Mouse (Mus musculus) embryonic fibroblast, embryonic 13.5 days (primary cell): ENCODE results near the gene Upp2.

Experiments
- CTCF ChIP-seq: IDR thresholded peaks from 2 replicates; pipeline ENCODE4 v1.5.1; 2011; ENCODE audit warnings: mild to moderate bottlenecking, control low read depth, low read length, moderate library complexity, borderline replicate concordance; ENCODE audit not compliant: insufficient read depth
- POLR2A ChIP-seq: IDR thresholded peaks from 2 replicates; pipeline ENCODE4 v1.6.1; 2011; ENCODE audit warnings: low read depth, mild to moderate bottlenecking, control low read depth, low read length, moderate library complexity

GRCm38 (mm10) chr2:58603379-58603778 lies 36.3 kb downstream of the Upp2 start:
- TF ChIP-seq CTCF = no peak
- no peak for TF ChIP-seq POLR2A
